Mouse (Mus musculus): ENCODE data around the gene Gp1ba. TPM values are rescaled to one million over a fixed set of nuclear protein-coding genes. Genes with fewer than 3 reads are reported as not detected.
A peak's percentile ranks its signal among the peaks of the same experiment; 100 is the strongest.

Gene Gp1ba
- total RNA-seq (2014; fragmentation: Nextera tagmentation), result not detected in 2 replicates
- not detected in 2 replicates for total RNA-seq (2017)

GRCm38 (mm10) chr11:70638714-70639278 lies at the start of gene Gp1ba:
TSS of gene Gp1ba (plus strand) at chr11:70639122.
- peak; percentile 25; the same call in 1 of the 2 replicates for ATAC-seq (replicated peaks; ENCODE audit: poor library complexity, severe bottlenecking)

GRCm38 (mm10) chr11:70591733-70592132 lies 47.2 kb upstream of the Gp1ba start:
- no peak for ATAC-seq (replicated peaks; ENCODE audit: poor library complexity, severe bottlenecking)

GRCm38 (mm10) chr11:70594253-70594989 lies 44.5 kb upstream of the Gp1ba start:
- ATAC-seq (replicated peaks; ENCODE audit: poor library complexity, severe bottlenecking), result no peak

- peak; percentile 53 for ATAC-seq (replicated peaks; ENCODE audit: poor library complexity, severe bottlenecking)
These were observed 43.3 kb upstream of the Gp1ba start for GRCm38 (mm10) chr11:70595638-70596037.

- no peak for ATAC-seq (replicated peaks; ENCODE audit: poor library complexity, severe bottlenecking)
These were observed 42.8 kb upstream of the Gp1ba start for GRCm38 (mm10) chr11:70596094-70596493.

- ATAC-seq (replicated peaks; ENCODE audit: poor library complexity, severe bottlenecking), result peak; percentile 52
These were observed 41.6 kb upstream of the Gp1ba start for GRCm38 (mm10) chr11:70597301-70597700.

GRCm38 (mm10) chr11:70598451-70598953 lies 40.4 kb upstream of the Gp1ba start:
- 0 out of 2 replicates have a peak, but pooled peaks have one; percentile 11 for ATAC-seq (replicated peaks; ENCODE audit: poor library complexity, severe bottlenecking)

GRCm38 (mm10) chr11:70605024-70605566 lies 33.8 kb upstream of the Gp1ba start:
- peak; percentile 62 for ATAC-seq (replicated peaks; ENCODE audit: poor library complexity, severe bottlenecking)

GRCm38 (mm10) chr11:70606717-70607116 lies 32.2 kb upstream of the Gp1ba start:
- ATAC-seq (replicated peaks; ENCODE audit: poor library complexity, severe bottlenecking), result no peak

GRCm38 (mm10) chr11:70607611-70608010 lies 31.3 kb upstream of the Gp1ba start:
- no peak for ATAC-seq (replicated peaks; ENCODE audit: poor library complexity, severe bottlenecking)

GRCm38 (mm10) chr11:70608381-70609066 lies 30.4 kb upstream of the Gp1ba start:
- no peak; the same call in 1 of the 2 replicates for ATAC-seq (replicated peaks; ENCODE audit: poor library complexity, severe bottlenecking)

- no peak for ATAC-seq (replicated peaks; ENCODE audit: poor library complexity, severe bottlenecking)
These were observed 28.2 kb upstream of the Gp1ba start for GRCm38 (mm10) chr11:70610752-70611151.

- no peak for ATAC-seq (replicated peaks; ENCODE audit: poor library complexity, severe bottlenecking)
These were observed 26.4 kb upstream of the Gp1ba start for GRCm38 (mm10) chr11:70612505-70612904.

- peak; percentile 90 for ATAC-seq (replicated peaks; ENCODE audit: poor library complexity, severe bottlenecking)
These were observed 23.8 kb upstream of the Gp1ba start for GRCm38 (mm10) chr11:70615074-70615473.

GRCm38 (mm10) chr11:70615516-70616093 lies 23.3 kb upstream of the Gp1ba start, which contains the start of gene 4930544D05Rik:
TSS of gene 4930544D05Rik (plus strand) at chr11:70615848.
- ATAC-seq (replicated peaks; ENCODE audit: poor library complexity, severe bottlenecking), result peak; percentile 35

GRCm38 (mm10) chr11:70619101-70619500 lies 19.8 kb upstream of the Gp1ba start, which contains the start of gene Chrne:
TSS of gene Chrne (minus strand) at chr11:70619216.
- ATAC-seq (replicated peaks; ENCODE audit: poor library complexity, severe bottlenecking), result no peak

- peak; percentile 45 for ATAC-seq (replicated peaks; ENCODE audit: poor library complexity, severe bottlenecking)
These were observed 16.7 kb upstream of the Gp1ba start for GRCm38 (mm10) chr11:70621972-70622814.

GRCm38 (mm10) chr11:70623053-70623742 lies 15.7 kb upstream of the Gp1ba start:
- ATAC-seq (replicated peaks; ENCODE audit: poor library complexity, severe bottlenecking), result no peak

- ATAC-seq (replicated peaks; ENCODE audit: poor library complexity, severe bottlenecking), result peak; percentile 85
These were observed 13.4 kb upstream of the Gp1ba start for GRCm38 (mm10) chr11:70625473-70625872.
